14 mouse cellular contexts compared by ENCODE assay signal in genomic region chr11:100576256-100576655, GRCm38 (mm10). TPM values are rescaled to one million over a fixed set of nuclear protein-coding genes. Genes with fewer than 3 reads are reported as not detected.
DNase-seq lines count a peak whose midpoint lies in the region; ATAC-seq and TF ChIP-seq lines count a peak whose summit lies in the region.
"Had no signal": no experiment of that assay in that cellular context is flagged by ENCODE, and none has a peak within 500 bp of the region (broad histone marks: within the 10 kb centered on the region; RNA-seq: fewer than 3 reads in every experiment).

No protein-coding gene starts in this region.

- DNase-seq in liver: no peak
- DNase-seq in intestine, embryonic 14.5 days (ENCODE audit: low spot score): no peak
- DNase-seq in midbrain, postnatal 0 days (ENCODE audit: low spot score): no peak
- no peak for DNase-seq in lung, postnatal 25 days (ENCODE audit: low spot score)
- DNase-seq in lung, postnatal 4 days: no peak
- DNase-seq in lung, postnatal 36 days: no peak
- DNase-seq: adrenal gland, postnatal 10 days; cerebellum, adult 11 months; gastrocnemius, postnatal 10 days; heart, postnatal 4 days; lung, adult 18-20 months; spleen, adult 18-20 months had no signal

- TF ChIP-seq POLR2A in cortical plate, adult 2 months (IDR thresholded peaks at IDR 0.05; ENCODE audit: extremely low read depth, insufficient read depth, low read length): no peak

- H3K27ac ChIP-seq in liver, embryonic 12.5 days: no peak overlapping the region
- H3K27ac ChIP-seq in cortical plate, adult 2 months (ENCODE audit: insufficient read depth, low read length): peak overlapping the region; percentile 78
- H3K27ac ChIP-seq in intestine, embryonic 14.5 days (ENCODE audit: low read depth): no peak overlapping the region
- H3K27ac ChIP-seq in midbrain, postnatal 0 days (ENCODE audit: low read depth, low read length): no peak overlapping the region; the same call in 1 of the 2 replicates

- no peak overlapping the region for H3K4me3 ChIP-seq in liver, embryonic 12.5 days
- peak overlapping the region; percentile 44 for H3K4me3 ChIP-seq in cortical plate, adult 2 months (ENCODE audit: insufficient read depth, low read length)
- no peak overlapping the region for H3K4me3 ChIP-seq in intestine, embryonic 14.5 days (ENCODE audit: low read depth, low read length)
- no peak overlapping the region for H3K4me3 ChIP-seq in midbrain, postnatal 0 days (ENCODE audit: low read depth, low read length)

- TF ChIP-seq CTCF in cortical plate, adult 2 months (IDR thresholded peaks at IDR 0.05; ENCODE audit: extremely low read depth, insufficient read depth, low read length): no peak
- TF ChIP-seq CTCF in midbrain, postnatal 0 days (IDR thresholded peaks at IDR 0.05): no peak

- WGBS in liver, embryonic 12.5 days (ENCODE audit: insufficient replicate concordance): 68% methylated on average over 21 of the region's 21 CpGs
- WGBS in intestine, embryonic 14.5 days: 64% methylated on average over 21 of the region's 21 CpGs
- WGBS in midbrain, postnatal 0 days: 77% methylated on average over 21 of the region's 21 CpGs

- no peak for ATAC-seq in liver, embryonic 12.5 days
- no peak for ATAC-seq in intestine, embryonic 14.5 days (replicated peaks; ENCODE audit: low FRiP score, low TSS enrichment, low read depth)
- no peak for ATAC-seq in midbrain, postnatal 0 days (ENCODE audit: low FRiP score)

- H3K9me3 ChIP-seq in liver, embryonic 12.5 days (replicated peaks): no peaks in the 10 kb centered on the region
- H3K9me3 ChIP-seq in intestine, embryonic 14.5 days (ENCODE audit: control insufficient read depth, low read length): no peaks in the 10 kb centered on the region
- H3K9me3 ChIP-seq in midbrain, postnatal 0 days (ENCODE audit: low read length): no peaks in the 10 kb centered on the region

- no peak overlapping the region for H3K9ac ChIP-seq in liver, embryonic 12.5 days
- no peak overlapping the region for H3K9ac ChIP-seq in intestine, embryonic 14.5 days (ENCODE audit: low read length)
- H3K9ac ChIP-seq in midbrain, postnatal 0 days (replicated peaks; ENCODE audit: low read length, poor library complexity, severe bottlenecking): no peak overlapping the region

- H3K4me2 ChIP-seq in liver, embryonic 12.5 days: peak overlapping the region; percentile 88
- peak overlapping the region; percentile 73; the same call in 1 of the 2 replicates for H3K4me2 ChIP-seq in intestine, embryonic 14.5 days (ENCODE audit: low read length)
- H3K4me2 ChIP-seq in midbrain, postnatal 0 days (ENCODE audit: low read depth, low read length, poor library complexity, severe bottlenecking): peak overlapping the region; percentile 82

- H3K27me3 ChIP-seq in liver, embryonic 12.5 days (replicated peaks): peaks cover 3% of the 10 kb centered on the region
- peaks cover 7% of the 10 kb centered on the region; the same call in 1 of the 2 replicates for H3K27me3 ChIP-seq in intestine, embryonic 14.5 days (replicated peaks; ENCODE audit: control insufficient read depth, insufficient read depth, low read length)
- H3K27me3 ChIP-seq in midbrain, postnatal 0 days (ENCODE audit: insufficient read depth, low read length): no peaks in the 10 kb centered on the region

- H3K4me1 ChIP-seq in liver, embryonic 12.5 days: peaks cover 30% of the 10 kb centered on the region
- peaks cover 3% of the 10 kb centered on the region; the same call in 1 of the 2 replicates for H3K4me1 ChIP-seq in cortical plate, adult 2 months (ENCODE audit: control insufficient read depth, insufficient read depth, low read length)
- H3K4me1 ChIP-seq in intestine, embryonic 14.5 days (replicated peaks; ENCODE audit: control insufficient read depth, insufficient read depth, low read length): peaks cover 5% of the 10 kb centered on the region; the same call in 1 of the 2 replicates
- H3K4me1 ChIP-seq in midbrain, postnatal 0 days (ENCODE audit: insufficient read depth, low read length): peaks cover 6% of the 10 kb centered on the region

- H3K36me3 ChIP-seq in liver, embryonic 12.5 days: peaks cover 29% of the 10 kb centered on the region
- H3K36me3 ChIP-seq in intestine, embryonic 14.5 days (ENCODE audit: control insufficient read depth, insufficient read depth, low read length): peaks cover 29% of the 10 kb centered on the region
- H3K36me3 ChIP-seq in midbrain, postnatal 0 days (ENCODE audit: insufficient read depth, low read length): peaks cover 20% of the 10 kb centered on the region

RNA-seq across cellular contexts. Expression of gene Cnp, which starts 1.6 kb away (rescaled TPM):
- 12.9 and 15.1 TPM in 2 replicates for polyA plus RNA-seq in liver, embryonic 12.5 days (2016; fragmentation: Nextera tagmentation; extraction: Ambion mirVana)
- polyA plus RNA-seq in cortical plate, adult 2 months (2012; rRNA removed): 396 and 492 TPM in 2 replicates
- 34.7 and 39.2 TPM in 2 replicates for polyA plus RNA-seq in intestine, embryonic 14.5 days (2014; fragmentation: Nextera tagmentation; extraction: Ambion mirVana)
- 54.7 and 68.8 TPM in 2 replicates for total RNA-seq in midbrain, postnatal 0 days (2014; rRNA removed)
- 65.3 and 76.0 TPM in 2 replicates for polyA plus RNA-seq in midbrain, postnatal 0 days (2015; fragmentation: Nextera tagmentation; extraction: Ambion mirVana)

RNA-seq across cellular contexts. Expression of gene Ttc25, which starts 30.8 kb away (rescaled TPM):
- polyA plus RNA-seq in liver, embryonic 12.5 days (2016; fragmentation: Nextera tagmentation; extraction: Ambion mirVana): 0.10 and 0.14 TPM in 2 replicates
- polyA plus RNA-seq in cortical plate, adult 2 months (2012; rRNA removed): 1.8 and 2.0 TPM in 2 replicates
- polyA plus RNA-seq in intestine, embryonic 14.5 days (2014; fragmentation: Nextera tagmentation; extraction: Ambion mirVana): 0.46 and 0.69 TPM in 2 replicates
- 0.33 and 0.71 TPM in 2 replicates for total RNA-seq in midbrain, postnatal 0 days (2014; rRNA removed)
- 0.96 and 1.4 TPM in 2 replicates for polyA plus RNA-seq in midbrain, postnatal 0 days (2015; fragmentation: Nextera tagmentation; extraction: Ambion mirVana)

RNA-seq across cellular contexts. Expression of gene Nkiras2, which starts 42.8 kb away (rescaled TPM):
- 22.5 and 24.4 TPM in 2 replicates for polyA plus RNA-seq in liver, embryonic 12.5 days (2016; fragmentation: Nextera tagmentation; extraction: Ambion mirVana)
- polyA plus RNA-seq in cortical plate, adult 2 months (2012; rRNA removed): 19.6 and 20.9 TPM in 2 replicates
- 71.9 and 72.1 TPM in 2 replicates for polyA plus RNA-seq in intestine, embryonic 14.5 days (2014; fragmentation: Nextera tagmentation; extraction: Ambion mirVana)
- total RNA-seq in midbrain, postnatal 0 days (2014; rRNA removed): 106 and 125 TPM in 2 replicates
- polyA plus RNA-seq in midbrain, postnatal 0 days (2015; fragmentation: Nextera tagmentation; extraction: Ambion mirVana): 80.9 and 89.3 TPM in 2 replicates

RNA-seq across cellular contexts. Expression of gene Dnajc7, which starts 43.7 kb away (rescaled TPM):
- 109 and 122 TPM in 2 replicates for polyA plus RNA-seq in liver, embryonic 12.5 days (2016; fragmentation: Nextera tagmentation; extraction: Ambion mirVana)
- polyA plus RNA-seq in cortical plate, adult 2 months (2012; rRNA removed): 165 and 175 TPM in 2 replicates
- 61.7 and 70.5 TPM in 2 replicates for polyA plus RNA-seq in intestine, embryonic 14.5 days (2014; fragmentation: Nextera tagmentation; extraction: Ambion mirVana)
- total RNA-seq in midbrain, postnatal 0 days (2014; rRNA removed): 67.1 and 75.9 TPM in 2 replicates
- polyA plus RNA-seq in midbrain, postnatal 0 days (2015; fragmentation: Nextera tagmentation; extraction: Ambion mirVana): 228 and 234 TPM in 2 replicates

RNA-seq across cellular contexts. Expression of gene Acly, which starts 48.5 kb away (rescaled TPM):
- 135 and 136 TPM in 2 replicates for polyA plus RNA-seq in liver, embryonic 12.5 days (2016; fragmentation: Nextera tagmentation; extraction: Ambion mirVana)
- 87.1 and 94.6 TPM in 2 replicates for polyA plus RNA-seq in cortical plate, adult 2 months (2012; rRNA removed)
- polyA plus RNA-seq in intestine, embryonic 14.5 days (2014; fragmentation: Nextera tagmentation; extraction: Ambion mirVana): 164 and 177 TPM in 2 replicates
- total RNA-seq in midbrain, postnatal 0 days (2014; rRNA removed): 207 and 228 TPM in 2 replicates
- polyA plus RNA-seq in midbrain, postnatal 0 days (2015; fragmentation: Nextera tagmentation; extraction: Ambion mirVana): 116 and 120 TPM in 2 replicates
